Mouse (Mus musculus) stomach, embryonic 16.5 days (tissue): ENCODE measurements at regions not wholly inside any gene's neighbourhood (a gene's known extent, or its start where the extent isn't known, plus 50 kb on each side); places are given as distances from the start of the nearest gene placed in this dataset.
A peak's percentile ranks its signal among the peaks of the same experiment; 100 is the strongest.

Source experiments
- ATAC-seq: fragments of 200-750 bp; cut with Nextera tagmentation; 2 replicates; pipeline ENCODE4 v1.8.0; 2017; ENCODE audit warnings: moderate number of reproducible peaks, moderate TSS enrichment; ENCODE audit not compliant: insufficient read depth, low FRiP score
- H3K27ac ChIP-seq: fragments of 300-500 bp; sonication (generic); 2 replicates; pipeline ENCODE4 v1.5.1; 2014; ENCODE audit warnings: low read length
- H3K27me3 ChIP-seq: fragments of 300-500 bp; sonication (generic); 2 replicates; pipeline ENCODE4 v1.6.1; 2014; ENCODE audit warnings: low read length, control low read depth, mixed read lengths; ENCODE audit not compliant: control insufficient read depth, insufficient read depth
- H3K36me3 ChIP-seq: fragments of 300-500 bp; sonication (generic); 2 replicates; pipeline ENCODE4 v1.6.1; 2014; ENCODE audit warnings: low read length; ENCODE audit not compliant: control insufficient read depth, insufficient read depth
- H3K4me1 ChIP-seq: fragments of 300-500 bp; sonication (generic); 2 replicates; pipeline ENCODE4 v1.6.1; 2014; ENCODE audit warnings: low read length, control low read depth, mixed read lengths; ENCODE audit not compliant: control insufficient read depth, insufficient read depth
- H3K4me2 ChIP-seq: fragments of 300-500 bp; sonication (generic); 2 replicates; pipeline ENCODE4 v1.6.1; 2014; ENCODE audit warnings: low read depth, low read length, mixed read lengths
- H3K4me3 ChIP-seq: fragments of 300-500 bp; sonication (generic); replicated peaks from 2 replicates; pipeline ENCODE4 v1.5.1; 2014; ENCODE audit warnings: mild to moderate bottlenecking, low read length
- H3K9ac ChIP-seq: fragments of 300-500 bp; sonication (generic); 2 replicates; pipeline ENCODE4 v1.6.1; 2014; ENCODE audit warnings: low read length
- H3K9me3 ChIP-seq: fragments of 300-500 bp; sonication (generic); replicated peaks from 2 replicates; pipeline ENCODE4 v1.6.1; 2016; ENCODE audit warnings: low read length, control low read depth; ENCODE audit not compliant: control insufficient read depth
- WGBS: fragments of 180-500 bp; shearing (Covaris S2); extraction: QIAGEN DNeasy Blood & Tissue Kit; methylation state at CpG from one replicate; pipeline ENCODE4 v1.1.7; 2014; 5-methylcytosine and 5-hydroxymethylcytosine counted together

DNA sequence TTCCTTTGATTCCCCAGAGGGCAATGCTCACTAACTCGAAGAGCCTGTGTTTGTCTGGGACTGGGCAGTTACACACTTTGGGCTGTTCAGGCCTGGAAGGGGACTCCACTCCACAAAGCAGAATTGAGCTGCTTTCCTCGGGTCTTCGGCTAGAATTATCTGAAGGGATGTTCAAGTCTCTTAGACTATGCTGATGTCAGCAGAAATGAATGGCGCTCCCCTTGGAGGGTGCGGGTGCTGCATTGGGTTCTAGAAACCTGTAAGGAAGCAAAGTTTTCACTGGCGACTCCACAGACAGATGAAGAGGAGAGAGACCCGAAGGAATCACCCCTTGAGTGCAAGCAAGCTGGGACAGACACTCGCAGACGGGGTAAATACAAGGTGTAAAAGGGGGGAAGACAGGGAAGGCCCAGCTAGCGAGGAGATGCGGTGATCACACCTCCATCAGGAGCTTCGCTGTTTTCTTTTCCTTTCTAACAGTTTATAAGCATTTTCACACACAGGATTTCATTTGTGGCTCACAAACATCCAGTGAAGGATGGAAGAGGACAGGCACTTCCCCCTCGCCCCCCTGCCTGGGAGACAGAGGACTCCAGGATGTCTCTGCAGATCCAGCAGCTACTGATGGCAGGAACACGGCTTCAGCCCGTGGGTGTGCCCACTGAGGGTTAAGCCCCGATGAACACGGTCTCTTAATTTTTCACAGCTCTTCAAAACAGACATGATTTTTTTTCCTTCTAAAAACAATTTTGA is 314.2 kb downstream of the Gm49356 start:
- Histone ChIP-seq H3K4me1 (peaks cover 9% of the 10 kb centered on the region), H3K4me3 (no peak overlapping the region), H3K27me3 (no peaks in the 10 kb centered on the region), H3K9me3 (no peaks in the 10 kb centered on the region), H3K36me3 (no peaks in the 10 kb centered on the region), H3K9ac (no peak overlapping the region), H3K27ac (no peak overlapping the region), H3K4me2 (no peak overlapping the region)
- 69% methylated on average over 17 of the region's 17 CpGs for WGBS
- ATAC-seq = no peak

DNA sequence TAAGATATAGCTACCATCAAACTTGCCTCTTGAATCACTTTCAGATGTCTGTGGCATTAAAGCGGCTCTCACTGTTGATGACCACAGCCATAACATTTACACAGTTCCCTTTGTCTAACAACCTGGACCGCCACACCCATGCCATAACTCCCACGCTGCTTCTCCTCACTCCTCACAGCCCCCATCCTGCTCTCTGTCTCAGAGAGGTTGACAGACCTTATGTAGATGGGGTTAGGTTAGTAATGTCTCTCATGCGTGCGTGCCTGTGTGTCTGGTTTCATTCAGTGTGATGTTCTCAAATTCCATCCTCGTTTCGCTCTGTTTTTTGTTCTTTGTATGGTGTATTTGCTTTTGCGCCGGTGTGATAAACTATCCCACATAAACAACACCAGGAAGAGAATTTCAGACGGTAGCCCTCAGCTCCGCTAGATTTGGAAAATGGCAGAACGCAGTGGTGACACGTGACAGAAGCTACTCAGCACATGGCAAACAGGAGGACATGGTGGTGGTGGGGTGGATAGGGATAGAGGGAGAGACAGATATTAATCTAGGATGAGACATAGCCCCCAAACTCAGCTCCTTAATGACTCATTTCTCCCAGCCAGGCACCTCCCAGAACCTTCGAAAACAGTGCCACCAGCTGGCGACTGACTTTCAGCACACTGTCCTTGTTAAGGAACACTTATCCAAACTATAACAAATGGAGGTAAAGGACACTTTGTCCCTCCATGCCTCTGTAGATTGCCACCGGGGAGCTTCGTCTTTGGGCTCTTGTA is 314.9 kb downstream of the Gm49356 start:
- Histone ChIP-seq H3K4me1 (peaks cover 3% of the 10 kb centered on the region; the same call in 1 of the 2 replicates), H3K27me3 (no peaks in the 10 kb centered on the region), H3K9me3 (no peaks in the 10 kb centered on the region), H3K36me3 (no peaks in the 10 kb centered on the region), H3K4me2 (no peak overlapping the region), H3K9ac (no peak overlapping the region), H3K27ac (no peak overlapping the region), H3K4me3 (no peak overlapping the region)
- WGBS = 60% methylated on average over 17 of the region's 17 CpGs
- no peak for ATAC-seq

DNA sequence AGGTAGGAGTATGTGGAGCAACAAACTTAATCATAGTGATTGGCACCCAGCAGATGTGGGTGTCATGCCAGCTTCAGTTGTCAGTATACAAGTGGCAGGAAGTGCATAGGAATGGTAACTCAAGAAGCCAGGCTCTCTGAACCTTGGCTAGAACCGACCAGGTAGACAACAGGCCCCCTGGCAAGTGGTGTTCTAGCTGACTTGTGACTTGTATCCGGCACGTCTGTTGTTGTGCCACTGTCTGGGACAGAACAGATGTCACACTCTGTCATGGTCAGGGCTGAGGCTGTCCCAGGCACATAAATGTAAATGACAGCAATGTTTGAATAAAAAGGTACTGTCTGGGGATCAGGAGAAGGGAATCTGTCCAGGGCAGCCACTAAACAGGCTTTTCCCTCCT is 316.0 kb downstream of the Gm49356 start:
- 89% methylated on average over 3 of the region's 3 CpGs for WGBS
- no peak overlapping the region for H3K4me2 ChIP-seq
- H3K9ac ChIP-seq = no peak overlapping the region
- no peaks in the 10 kb centered on the region for H3K36me3 ChIP-seq
- no peaks in the 10 kb centered on the region for H3K9me3 ChIP-seq
- no peaks in the 10 kb centered on the region for H3K27me3 ChIP-seq
- no peak for ATAC-seq
- H3K27ac ChIP-seq = no peak overlapping the region
- no peak overlapping the region for H3K4me3 ChIP-seq
- peaks cover 3% of the 10 kb centered on the region; the same call in 1 of the 2 replicates for H3K4me1 ChIP-seq

DNA sequence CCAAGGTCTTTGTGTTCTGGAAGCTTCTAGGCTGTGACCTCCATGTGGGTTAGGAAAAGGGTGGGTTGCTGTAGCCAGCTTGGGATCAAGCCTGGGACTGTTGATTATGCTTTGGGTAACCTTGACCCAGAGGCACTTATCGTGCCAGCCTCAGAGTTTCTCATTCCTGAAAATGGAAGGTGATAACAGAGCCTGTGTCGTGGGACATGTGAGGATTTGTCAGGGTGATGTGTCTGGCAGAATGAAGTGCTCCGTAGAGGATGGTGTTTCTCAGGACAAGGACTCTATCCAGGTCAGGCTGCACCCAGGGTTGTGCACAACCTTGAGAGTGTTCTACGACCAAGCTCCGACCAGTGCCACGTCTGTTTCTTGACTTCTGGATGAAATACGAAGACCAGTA is 316.4 kb downstream of the Gm49356 start:
- no peak overlapping the region for H3K4me3 ChIP-seq
- H3K9me3 ChIP-seq = no peaks in the 10 kb centered on the region
- no peaks in the 10 kb centered on the region for H3K27me3 ChIP-seq
- no peak overlapping the region for H3K27ac ChIP-seq
- H3K4me1 ChIP-seq = peaks cover 3% of the 10 kb centered on the region; the same call in 1 of the 2 replicates
- no peak overlapping the region for H3K9ac ChIP-seq
- no peaks in the 10 kb centered on the region for H3K36me3 ChIP-seq
- no peak for ATAC-seq
- H3K4me2 ChIP-seq = no peak overlapping the region
- WGBS = 84% methylated on average over 7 of the region's 7 CpGs

DNA sequence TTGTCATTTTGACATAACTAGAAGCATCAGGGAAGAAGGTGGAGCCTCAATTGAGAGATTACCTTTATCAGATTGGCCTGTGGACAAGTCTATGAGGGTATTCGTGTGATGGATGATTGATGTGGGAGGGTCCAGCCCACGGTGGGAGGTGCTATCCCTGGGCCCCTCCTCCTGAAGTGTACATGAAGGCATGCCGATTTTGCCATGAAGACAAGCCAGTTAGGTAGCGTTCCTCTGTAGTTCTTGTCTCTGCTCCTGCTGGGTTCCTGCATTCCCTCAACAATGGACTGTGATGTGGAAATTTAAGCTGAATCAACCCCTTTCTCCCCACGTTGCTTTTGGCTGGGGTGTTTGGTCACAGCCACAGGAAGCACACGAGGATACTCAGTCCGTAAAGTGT is 317.5 kb downstream of the Gm49356 start:
- no peaks in the 10 kb centered on the region for H3K9me3 ChIP-seq
- no peak overlapping the region for H3K4me2 ChIP-seq
- no peak for ATAC-seq
- no peak overlapping the region for H3K27ac ChIP-seq
- peaks cover 3% of the 10 kb centered on the region; the same call in 1 of the 2 replicates for H3K4me1 ChIP-seq
- no peak overlapping the region for H3K4me3 ChIP-seq
- no peaks in the 10 kb centered on the region for H3K27me3 ChIP-seq
- no peaks in the 10 kb centered on the region for H3K36me3 ChIP-seq
- no peak overlapping the region for H3K9ac ChIP-seq
- WGBS = 68% methylated on average over 7 of the region's 7 CpGs

DNA sequence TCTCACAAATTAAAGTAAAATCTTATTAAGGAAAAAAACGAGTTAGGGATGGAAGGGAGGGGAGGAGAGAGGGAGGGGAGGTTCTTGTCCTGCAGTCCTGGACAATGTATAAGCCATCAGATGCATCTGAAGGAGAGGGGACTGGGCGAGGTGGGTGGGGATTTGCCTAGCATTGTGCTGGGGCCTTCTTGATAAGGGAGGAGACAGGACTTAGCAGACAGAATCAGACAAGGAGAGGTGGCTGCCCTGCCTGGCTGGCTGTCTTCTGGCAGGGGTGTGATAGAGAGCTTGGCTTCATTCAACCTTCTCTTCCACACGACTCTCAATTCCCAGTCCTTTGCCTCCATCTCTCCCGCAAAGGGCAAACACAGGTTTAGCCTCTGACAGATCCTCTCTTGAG is 318.9 kb downstream of the Gm49356 start:
- Histone ChIP-seq H3K27ac (no peak overlapping the region), H3K36me3 (no peaks in the 10 kb centered on the region), H3K27me3 (no peaks in the 10 kb centered on the region), H3K4me1 (no peaks in the 10 kb centered on the region), H3K9me3 (no peaks in the 10 kb centered on the region), H3K9ac (no peak overlapping the region), H3K4me2 (no peak overlapping the region), H3K4me3 (no peak overlapping the region)
- WGBS = 64% methylated on average over 4 of the region's 4 CpGs
- no peak for ATAC-seq

DNA sequence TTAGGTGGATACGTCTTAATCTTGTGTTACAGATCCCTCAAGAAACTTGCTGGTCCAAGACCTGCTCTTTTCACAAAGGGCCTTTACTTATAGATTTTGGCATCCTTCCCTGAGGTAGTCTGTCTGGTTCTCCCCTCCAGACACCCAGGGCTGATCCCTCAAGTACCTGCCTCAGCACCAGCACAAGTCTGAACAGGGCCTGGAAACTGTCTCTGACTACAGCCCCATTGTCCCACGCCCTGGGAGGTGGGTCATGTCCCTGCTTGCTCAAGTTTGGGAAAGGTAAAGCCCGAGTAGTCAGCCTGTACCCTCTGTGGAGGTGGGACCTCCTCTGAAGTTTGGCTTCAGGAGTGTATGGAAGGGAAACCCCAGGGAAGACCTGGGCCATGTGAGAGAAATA is 323.3 kb downstream of the Gm49356 start:
- no peaks in the 10 kb centered on the region for H3K9me3 ChIP-seq
- H3K4me3 ChIP-seq = no peak overlapping the region
- H3K27me3 ChIP-seq = no peaks in the 10 kb centered on the region
- H3K9ac ChIP-seq = no peak overlapping the region
- H3K4me1 ChIP-seq = no peaks in the 10 kb centered on the region
- no peak overlapping the region for H3K4me2 ChIP-seq
- H3K36me3 ChIP-seq = no peaks in the 10 kb centered on the region
- no peak overlapping the region; the same call in 1 of the 2 replicates for H3K27ac ChIP-seq
- ATAC-seq = peak; percentile 64; the same call in 1 of the 2 replicates
- WGBS = 65% methylated on average over 3 of the region's 3 CpGs

DNA sequence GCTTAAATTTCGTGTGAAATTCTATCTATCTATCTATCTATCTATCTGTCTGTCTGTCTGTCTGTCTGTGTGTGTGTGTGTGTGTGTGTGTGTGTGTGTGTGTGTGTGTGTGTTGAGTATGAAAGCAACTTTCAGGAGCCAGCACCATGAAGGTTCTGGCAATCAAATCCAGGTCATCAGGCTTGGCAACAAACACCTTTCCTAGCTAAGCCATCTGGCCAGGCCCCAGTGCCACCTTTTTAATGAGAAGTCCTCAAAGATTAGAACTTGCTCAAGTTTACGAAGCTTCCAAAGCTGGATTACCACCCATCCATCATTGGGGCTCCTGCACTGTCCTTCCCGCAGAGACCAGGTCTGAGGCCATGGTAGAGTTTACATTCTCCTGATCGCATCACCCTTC is 325.0 kb downstream of the Gm49356 start:
- no peak overlapping the region for H3K9ac ChIP-seq
- H3K9me3 ChIP-seq = no peaks in the 10 kb centered on the region
- H3K27ac ChIP-seq = no peak overlapping the region
- WGBS = 69% methylated on average over 4 of the region's 4 CpGs
- no peak overlapping the region for H3K4me2 ChIP-seq
- no peaks in the 10 kb centered on the region for H3K4me1 ChIP-seq
- no peak for ATAC-seq
- no peak overlapping the region for H3K4me3 ChIP-seq
- no peaks in the 10 kb centered on the region for H3K27me3 ChIP-seq
- H3K36me3 ChIP-seq = no peaks in the 10 kb centered on the region

DNA sequence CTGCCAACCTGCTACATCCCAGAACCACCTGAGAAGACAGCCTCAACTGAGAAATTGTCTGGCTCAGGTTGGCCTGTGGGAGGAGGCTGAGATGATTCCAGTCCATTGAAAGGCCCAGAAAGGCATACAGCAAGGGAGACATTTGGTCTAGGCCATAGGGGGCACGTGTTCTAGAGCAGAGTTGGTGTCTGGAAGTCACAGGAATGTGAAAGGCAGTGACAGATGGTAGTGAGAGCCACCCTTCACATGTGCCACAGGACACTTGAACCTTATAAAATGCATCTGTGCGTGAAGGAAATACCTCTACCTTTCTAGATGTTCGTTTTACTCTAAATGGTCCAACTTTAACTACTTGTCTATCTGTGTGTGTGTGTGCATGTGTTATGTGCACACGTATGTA is 326.1 kb downstream of the Gm49356 start:
- Histone ChIP-seq H3K4me3 (no peak overlapping the region), H3K9ac (no peak overlapping the region), H3K36me3 (no peaks in the 10 kb centered on the region), H3K4me1 (no peaks in the 10 kb centered on the region), H3K9me3 (no peaks in the 10 kb centered on the region), H3K4me2 (no peak overlapping the region), H3K27me3 (no peaks in the 10 kb centered on the region), H3K27ac (no peak overlapping the region)
- ATAC-seq = no peak
- WGBS = 83% methylated on average over 4 of the region's 4 CpGs
